Mouse (Mus musculus) intestine, postnatal 0 days (tissue): Measurements from ENCODE around the gene Socs2. TPM values are rescaled to one million over a fixed set of nuclear protein-coding genes. Genes with fewer than 3 reads are reported as not detected.

ENCODE experiments used
- ATAC-seq: fragments of 200-750 bp; cut with Nextera tagmentation; 2 replicates; pipeline ENCODE4 v1.8.0; 2017; ENCODE audit warnings: mild to moderate bottlenecking, moderate TSS enrichment, moderate library complexity
- H3K27ac ChIP-seq: fragments of 300-500 bp; sonication (generic); 2 replicates; pipeline ENCODE4 v1.5.1; 2014; ENCODE audit warnings: mild to moderate bottlenecking, low read depth, low read length, moderate library complexity
- H3K27me3 ChIP-seq: fragments of 300-500 bp; sonication (generic); replicated peaks from 2 replicates; pipeline ENCODE4 v1.6.1; 2014; ENCODE audit warnings: low read length, mixed read lengths; ENCODE audit not compliant: control insufficient read depth, insufficient read depth
- H3K36me3 ChIP-seq: fragments of 300-500 bp; sonication (generic); 2 replicates; pipeline ENCODE4 v1.6.1; 2014; ENCODE audit warnings: mild to moderate bottlenecking, moderate library complexity; ENCODE audit not compliant: control insufficient read depth, insufficient read depth
- H3K4me1 ChIP-seq: fragments of 300-500 bp; sonication (generic); replicated peaks from 2 replicates; pipeline ENCODE4 v1.6.1; 2014; ENCODE audit warnings: antibody characterized with exemption, low read length, mixed read lengths; ENCODE audit not compliant: control insufficient read depth, insufficient read depth
- H3K4me2 ChIP-seq: fragments of 300-500 bp; sonication (generic); replicated peaks from 2 replicates; pipeline ENCODE4 v1.6.1; 2014; ENCODE audit warnings: low read depth, mild to moderate bottlenecking, moderate library complexity
- H3K4me3 ChIP-seq: fragments of 300-500 bp; sonication (generic); 2 replicates; pipeline ENCODE4 v1.5.1; 2014; ENCODE audit warnings: low read depth, low read length
- H3K9ac ChIP-seq: fragments of 300-500 bp; sonication (generic); 2 replicates; pipeline ENCODE4 v1.6.1; 2014; ENCODE audit warnings: mild to moderate bottlenecking, low read depth, low read length
- H3K9me3 ChIP-seq: fragments of 300-500 bp; sonication (generic); 2 replicates; pipeline ENCODE4 v1.6.1; 2016; ENCODE audit warnings: mixed run types; ENCODE audit not compliant: control insufficient read depth
- CTCF ChIP-seq: sonication (generic); IDR thresholded peaks from 2 replicates; pipeline ENCODE4 v1.5.1; 2016; ENCODE audit warnings: low read depth, mild to moderate bottlenecking, control low read depth, antibody characterized with exemption, moderate library complexity
- WGBS: fragments of 180-500 bp; shearing (Covaris S2); extraction: QIAGEN DNeasy Blood & Tissue Kit; methylation state at CpG from one replicate; pipeline ENCODE4 v1.1.7; 2014; 5-methylcytosine and 5-hydroxymethylcytosine counted together
- polyA plus RNA-seq: library from polyadenylated mRNA; unstranded; fragments of >200 nt; fragmentation: Nextera tagmentation; extraction: Ambion mirVana; gene quantifications from 2 replicates; pipeline ENCODE4 v1.2.1, GENCODE M21; 2015

The Socs2 gene
- polyA plus RNA-seq, 1 experiment from 2014 or later = 158 TPM

- no peaks in the 10 kb centered on the region for H3K27me3 ChIP-seq
- H3K36me3 ChIP-seq = no peaks in the 10 kb centered on the region
- no peak overlapping the region for H3K4me2 ChIP-seq
- TF ChIP-seq CTCF = no peak
- WGBS = 89% methylated on average over 8 of the region's 8 CpGs
- no peak for ATAC-seq
- no peak overlapping the region for H3K9ac ChIP-seq
- no peak overlapping the region for H3K4me3 ChIP-seq
- H3K27ac ChIP-seq = no peak overlapping the region
- H3K4me1 ChIP-seq = no peaks in the 10 kb centered on the region
- H3K9me3 ChIP-seq = no peaks in the 10 kb centered on the region
These were observed 40.5 kb upstream of the Socs2 start for GRCm38 (mm10) chr10:95457367-95458049.

GRCm38 (mm10) chr10:95456103-95456502, 39.1 kb upstream of the Socs2 start:
- Histone ChIP-seq H3K9ac (no peak overlapping the region), H3K9me3 (no peaks in the 10 kb centered on the region), H3K27ac (no peak overlapping the region), H3K4me3 (no peak overlapping the region), H3K27me3 (no peaks in the 10 kb centered on the region), H3K4me1 (no peaks in the 10 kb centered on the region), H3K4me2 (no peak overlapping the region), H3K36me3 (no peaks in the 10 kb centered on the region)
- TF ChIP-seq CTCF = no peak
- ATAC-seq = no peak
- 46% methylated on average over 2 of the region's 2 CpGs for WGBS

GRCm38 (mm10) chr10:95453282-95453681, 36.3 kb upstream of the Socs2 start:
- H3K9me3 ChIP-seq = no peaks in the 10 kb centered on the region
- no peaks in the 10 kb centered on the region for H3K4me1 ChIP-seq
- H3K27me3 ChIP-seq = no peaks in the 10 kb centered on the region
- H3K9ac ChIP-seq = no peak overlapping the region
- H3K4me3 ChIP-seq = no peak overlapping the region
- H3K27ac ChIP-seq = no peak overlapping the region
- H3K36me3 ChIP-seq = no peaks in the 10 kb centered on the region
- no peak for ATAC-seq
- no peak overlapping the region for H3K4me2 ChIP-seq
- 93% methylated on average over 5 of the region's 5 CpGs for WGBS
- TF ChIP-seq CTCF = no peak

- H3K4me3 ChIP-seq = no peak overlapping the region
- no peaks in the 10 kb centered on the region for H3K36me3 ChIP-seq
- H3K27me3 ChIP-seq = no peaks in the 10 kb centered on the region
- no peak overlapping the region for H3K27ac ChIP-seq
- no peaks in the 10 kb centered on the region for H3K4me1 ChIP-seq
- no peaks in the 10 kb centered on the region for H3K9me3 ChIP-seq
- no peak for TF ChIP-seq CTCF
- WGBS = 53% methylated on average over 6 of the region's 6 CpGs
- no peak overlapping the region for H3K4me2 ChIP-seq
- no peak overlapping the region for H3K9ac ChIP-seq
- ATAC-seq = no peak
These were observed 32.1 kb upstream of the Socs2 start for GRCm38 (mm10) chr10:95449033-95449432.

GRCm38 (mm10) chr10:95447954-95448353, 31.0 kb upstream of the Socs2 start:
- ATAC-seq = no peak
- Histone ChIP-seq H3K4me2 (no peak overlapping the region), H3K9ac (no peak overlapping the region), H3K27ac (no peak overlapping the region), H3K27me3 (no peaks in the 10 kb centered on the region), H3K4me1 (no peaks in the 10 kb centered on the region), H3K36me3 (no peaks in the 10 kb centered on the region), H3K9me3 (no peaks in the 10 kb centered on the region), H3K4me3 (no peak overlapping the region)
- TF ChIP-seq CTCF = no peak
- WGBS = 89% methylated on average over 16 of the region's 16 CpGs

GRCm38 (mm10) chr10:95445104-95446056, 28.4 kb upstream of the Socs2 start:
- Histone ChIP-seq H3K4me3 (no peak overlapping the region), H3K27me3 (no peaks in the 10 kb centered on the region), H3K9me3 (no peaks in the 10 kb centered on the region), H3K4me2 (no peak overlapping the region), H3K36me3 (no peaks in the 10 kb centered on the region), H3K4me1 (no peaks in the 10 kb centered on the region), H3K27ac (no peak overlapping the region), H3K9ac (no peak overlapping the region)
- no peak for ATAC-seq
- 77% methylated on average over 18 of the region's 18 CpGs for WGBS
- no peak for TF ChIP-seq CTCF
